Mouse (Mus musculus) layer of hippocampus, adult 2 months (tissue): ENCODE data around the gene Bmp10. TPM values are rescaled to one million over a fixed set of nuclear protein-coding genes. Genes with fewer than 3 reads are reported as not detected.

Experiments used
- DNase-seq, 2 experiments: peaks; one replicate each; pipeline ENCODE4 v3.0.0; 2022; ENCODE audit warnings: low spot score in 2 of 2
- H3K27ac ChIP-seq: fragments of 200-600 bp; 2 replicates; pipeline ENCODE4 v1.8.1; 2022
- H3K4me3 ChIP-seq: fragments of 200-600 bp; 2 replicates; pipeline ENCODE4 v1.8.1; 2022; ENCODE audit warnings: mild to moderate bottlenecking
- CTCF ChIP-seq: fragments of 200-600 bp; conservative IDR thresholded peaks from 2 replicates; pipeline ENCODE4 v1.8.1; 2022; ENCODE audit warnings: antibody characterized with exemption, mild to moderate bottlenecking, moderate library complexity
- total RNA-seq, 2 experiments: library from RNA; stranded (reverse); gene quantifications; 2 replicates each; pipeline ENCODE4 v1.2.3; 2021

Gene Bmp10
- total RNA-seq, 2 experiments from 2014 or later = not detected

DNA sequence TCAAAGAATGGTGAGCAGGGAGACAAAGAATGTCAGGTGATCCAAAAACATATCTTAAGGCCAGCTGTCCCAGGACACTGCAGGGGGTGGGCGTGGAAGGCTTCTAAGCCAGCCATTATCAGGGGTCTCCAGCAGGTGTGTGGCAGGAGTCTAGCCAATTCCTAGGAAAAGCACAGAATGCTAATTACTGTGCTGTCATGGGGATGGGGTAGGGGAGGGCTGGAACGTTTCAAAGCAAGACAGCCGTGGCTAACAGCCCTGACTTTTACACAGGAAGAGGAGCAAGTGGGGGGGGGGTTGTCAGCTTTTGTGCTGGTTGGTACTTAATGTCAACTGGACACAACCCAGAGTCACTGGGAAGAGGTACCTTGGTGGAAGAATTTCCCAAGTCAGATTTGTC is 16.8 kb upstream of the Bmp10 start:
- DNase-seq = no peak
- Histone ChIP-seq H3K4me3 (no peak overlapping the region), H3K27ac (no peak overlapping the region)
- TF ChIP-seq CTCF = no peak

DNA sequence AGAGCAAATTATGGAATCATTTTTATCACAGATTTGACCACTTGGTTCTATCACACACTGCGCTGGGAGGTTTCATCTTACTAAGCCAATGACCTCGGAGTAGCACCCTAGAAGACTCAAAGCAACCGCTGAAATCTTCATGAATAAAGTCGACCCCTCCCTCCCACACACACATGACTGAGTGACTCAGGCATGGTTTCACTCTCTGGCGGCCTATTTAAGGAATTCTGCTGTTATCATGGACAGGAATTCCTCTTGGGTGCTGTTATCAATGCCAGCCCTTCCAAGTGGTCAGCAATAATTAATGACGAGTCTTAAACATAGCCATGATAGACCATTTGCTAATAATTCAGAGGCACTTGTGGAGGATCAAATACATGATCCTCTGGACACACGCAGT is 6.5 kb upstream of the Bmp10 start:
- no peak overlapping the region for H3K27ac ChIP-seq
- H3K4me3 ChIP-seq = no peak overlapping the region
- no peak for TF ChIP-seq CTCF
- no peak for DNase-seq

DNA sequence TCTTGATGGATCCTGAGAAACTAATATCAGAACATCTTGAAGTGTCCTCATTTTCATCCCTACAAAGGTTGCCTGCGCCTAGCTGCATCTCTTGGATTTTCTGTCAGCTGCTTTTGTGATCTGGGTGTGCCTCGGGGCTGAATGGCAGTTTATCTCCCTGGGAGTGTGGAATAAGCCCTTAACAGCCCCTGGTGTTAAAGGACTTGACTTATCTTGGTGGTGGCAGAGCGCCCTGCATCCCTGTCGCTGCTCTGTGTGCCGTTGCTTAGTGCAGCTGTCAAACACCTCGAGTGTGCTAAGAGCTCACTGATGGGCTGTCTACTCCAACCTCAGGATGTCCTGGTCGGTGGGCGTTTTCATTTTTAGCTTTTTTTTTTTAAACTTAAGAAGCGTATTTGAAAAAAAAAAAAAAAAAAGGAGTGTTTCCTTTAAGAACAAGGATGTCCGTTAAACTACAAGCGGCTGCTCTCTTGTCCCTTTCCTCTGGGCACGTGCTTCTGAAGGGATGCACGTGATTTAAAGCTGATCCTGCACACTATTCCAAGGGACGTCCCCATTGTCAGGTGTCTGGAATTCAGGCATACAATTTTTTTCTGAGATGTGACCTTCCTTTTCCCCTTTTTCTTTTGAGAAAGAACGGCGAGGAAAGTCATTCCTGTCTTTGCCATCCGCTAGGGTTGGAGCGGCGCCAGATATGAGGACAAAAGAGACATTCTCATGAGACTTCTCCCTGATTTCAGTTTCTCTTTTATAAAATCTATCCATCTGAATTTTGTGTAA is 4.6 kb upstream of the Bmp10 start:
- peak in 1 of 2 experiments; percentile 19 for DNase-seq
- Histone ChIP-seq H3K4me3 (peak overlapping the region; percentile 42), H3K27ac (no peak overlapping the region)
- TF ChIP-seq CTCF = peak; percentile 32

DNA sequence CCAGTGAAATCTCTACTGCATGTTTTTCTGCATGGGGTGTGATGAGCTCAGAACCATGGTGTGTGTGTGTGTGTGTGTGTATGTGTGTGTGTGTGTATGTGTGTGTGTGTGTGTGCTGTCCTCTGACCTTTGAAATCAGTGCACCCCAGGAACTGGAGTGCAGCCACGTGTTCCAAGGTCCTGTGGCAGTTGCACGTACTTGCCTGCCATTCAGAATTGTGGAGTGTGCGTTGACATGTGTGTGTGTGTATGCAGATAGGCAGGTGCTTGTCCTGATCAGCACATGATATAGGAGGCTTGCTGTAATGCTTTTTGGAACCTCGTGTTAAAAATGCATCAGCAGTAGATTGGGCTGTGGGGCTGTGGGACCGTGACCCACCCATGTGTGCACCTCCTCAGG is 1.8 kb upstream of the Bmp10 start:
- no peak overlapping the region for H3K27ac ChIP-seq
- DNase-seq = no peak
- H3K4me3 ChIP-seq = no peak overlapping the region
- no peak for TF ChIP-seq CTCF

DNA sequence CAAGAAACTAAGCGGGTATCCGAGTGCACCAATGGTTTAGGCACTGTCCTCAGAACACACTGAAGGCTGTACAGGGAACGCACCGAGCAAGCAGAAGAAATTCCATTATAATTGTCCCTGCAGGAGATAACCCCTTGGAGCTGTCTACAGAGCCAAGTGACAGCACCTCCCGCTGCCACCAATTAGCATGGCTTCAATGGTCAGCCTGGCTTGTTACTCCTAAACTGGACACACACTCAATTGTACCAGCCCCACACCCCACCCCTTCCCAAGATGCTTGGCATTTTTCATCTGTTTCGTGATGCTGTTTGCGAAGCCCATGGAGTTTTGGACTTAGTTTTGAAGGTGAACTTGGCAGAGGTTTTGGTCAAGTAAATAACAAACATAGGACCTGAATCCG is 1.2 kb upstream of the Bmp10 start:
- no peak for DNase-seq
- no peak overlapping the region for H3K27ac ChIP-seq
- TF ChIP-seq CTCF = no peak
- H3K4me3 ChIP-seq = no peak overlapping the region

DNA sequence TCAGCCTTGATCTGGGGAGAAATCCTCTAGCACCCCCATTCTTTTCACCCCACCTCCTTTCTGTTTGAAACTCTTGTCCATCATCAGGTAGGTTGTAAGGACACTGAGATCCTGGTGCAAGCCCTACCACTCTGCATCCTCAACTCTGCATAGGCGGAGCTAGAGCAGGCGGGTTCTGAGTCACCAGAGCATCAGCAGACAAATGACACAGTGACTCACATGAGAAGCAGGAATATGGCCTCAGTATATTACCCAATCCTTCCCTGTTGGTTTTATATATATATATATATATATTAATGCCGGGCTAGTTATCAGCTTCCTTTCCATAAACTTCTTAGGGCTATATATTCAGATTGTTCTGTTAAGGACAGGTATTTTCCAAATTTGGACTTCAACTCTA is 7.0 kb downstream of the Bmp10 start:
- Histone ChIP-seq H3K27ac (no peak overlapping the region), H3K4me3 (no peak overlapping the region)
- TF ChIP-seq CTCF = no peak
- DNase-seq = no peak

DNA sequence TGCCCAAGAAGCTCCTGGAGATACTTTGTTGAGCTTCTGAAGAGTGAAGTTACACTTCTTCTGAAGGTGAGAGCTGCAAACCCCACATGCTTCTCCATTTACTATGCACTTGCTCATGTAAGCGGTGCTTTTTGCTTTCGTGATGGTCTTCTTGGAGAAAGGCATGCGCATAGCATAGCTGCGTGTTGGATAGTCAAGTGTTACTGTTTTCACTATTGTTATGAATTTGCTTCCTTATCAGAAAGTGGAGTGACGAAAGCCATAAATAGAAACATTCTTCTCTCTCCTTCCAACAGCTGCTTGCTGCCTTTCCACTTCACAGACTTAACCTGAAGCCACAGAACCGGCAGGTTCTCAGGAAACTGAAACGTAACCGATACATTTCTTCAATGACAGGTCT is 8.0 kb downstream of the Bmp10 start:
- H3K4me3 ChIP-seq = no peak overlapping the region
- no peak for DNase-seq
- no peak for TF ChIP-seq CTCF
- H3K27ac ChIP-seq = no peak overlapping the region

DNA sequence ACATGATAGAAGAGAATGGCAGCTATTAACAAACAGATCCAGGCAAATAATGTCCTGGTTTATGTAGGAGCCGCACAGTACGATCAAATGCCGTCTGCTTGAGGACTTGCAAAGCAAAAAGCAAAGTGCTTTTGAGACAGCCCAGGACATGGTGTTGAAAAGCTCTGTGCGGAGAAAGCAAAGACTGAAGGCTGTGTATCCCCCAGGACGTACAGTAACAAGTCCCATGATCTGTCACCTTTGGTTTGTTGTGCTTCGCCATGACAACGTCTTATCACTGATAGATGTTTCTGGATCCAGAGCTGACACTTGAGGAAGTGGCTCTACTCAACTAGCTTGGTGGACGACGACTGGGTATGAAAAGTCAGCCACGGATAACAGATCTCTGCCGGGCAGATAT is 14.5 kb downstream of the Bmp10 start:
- TF ChIP-seq CTCF = no peak

DNA sequence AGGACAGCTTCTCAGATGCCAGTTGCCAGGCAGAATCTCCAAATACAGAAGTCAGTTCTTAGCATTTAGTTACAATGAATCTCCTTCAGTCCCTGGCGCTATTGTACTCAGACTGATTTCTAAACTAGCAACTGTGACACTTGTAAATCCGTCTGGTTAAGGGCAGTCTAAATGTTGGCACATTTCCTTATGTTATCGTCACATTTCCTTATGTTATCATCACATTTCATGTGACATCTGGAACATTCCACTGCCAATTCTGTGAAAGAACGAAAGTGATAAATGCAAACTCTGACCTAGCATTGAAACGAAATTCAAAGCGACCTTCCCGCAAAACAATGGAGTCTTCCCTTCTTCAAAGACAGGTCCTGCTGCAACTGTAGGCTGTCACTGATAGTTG is 16.4 kb downstream of the Bmp10 start:
- Histone ChIP-seq H3K27ac (no peak overlapping the region), H3K4me3 (no peak overlapping the region)
- no peak for DNase-seq
- no peak for TF ChIP-seq CTCF

More for the DNA sequence above, 14.5 kb downstream of the Bmp10 start:
- no peak for DNase-seq
- Histone ChIP-seq H3K4me3 (no peak overlapping the region), H3K27ac (no peak overlapping the region)

DNA sequence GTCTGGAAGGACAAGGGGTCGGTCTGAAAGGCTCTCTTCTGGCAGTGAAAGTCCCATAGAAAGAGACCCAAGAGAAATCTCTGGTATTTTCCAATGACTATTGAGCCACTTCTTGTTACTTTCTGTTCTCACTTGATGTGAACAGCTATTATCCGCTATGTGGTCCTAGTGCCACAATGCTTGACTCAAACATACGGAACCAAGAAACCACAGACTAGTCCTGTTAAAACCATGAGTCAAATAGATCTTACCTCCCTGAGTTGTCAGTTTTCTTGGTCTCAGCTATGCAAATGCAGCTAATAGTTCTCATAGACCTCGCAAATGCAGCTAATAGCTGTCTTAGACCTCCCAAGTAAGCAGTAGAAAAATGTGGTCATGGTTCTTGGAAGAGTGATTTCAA is 18.4 kb downstream of the Bmp10 start:
- DNase-seq = no peak
- H3K27ac ChIP-seq = no peak overlapping the region
- no peak overlapping the region for H3K4me3 ChIP-seq
- no peak for TF ChIP-seq CTCF

DNA sequence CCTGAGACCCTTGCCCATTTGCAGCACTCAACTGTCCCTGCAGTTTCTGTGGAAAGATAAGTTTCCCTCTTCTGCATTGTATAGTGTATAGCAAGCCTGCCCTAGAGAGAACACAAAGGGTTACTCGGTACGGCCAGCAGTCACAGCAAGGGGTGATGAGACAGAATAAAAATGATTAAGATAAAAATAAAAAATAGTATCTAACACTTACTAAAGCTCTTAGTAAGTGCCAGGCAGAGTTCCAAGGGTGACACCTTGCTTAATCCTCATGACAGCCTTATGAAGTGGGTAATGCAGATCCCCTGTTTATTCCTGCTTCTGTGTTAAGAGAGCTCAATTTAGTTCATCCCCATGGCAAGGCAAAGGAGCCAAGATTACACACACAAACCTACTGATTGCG is 20.7 kb downstream of the Bmp10 start:
- no peak for TF ChIP-seq CTCF
- Histone ChIP-seq H3K27ac (no peak overlapping the region), H3K4me3 (no peak overlapping the region)
- no peak for DNase-seq

DNA sequence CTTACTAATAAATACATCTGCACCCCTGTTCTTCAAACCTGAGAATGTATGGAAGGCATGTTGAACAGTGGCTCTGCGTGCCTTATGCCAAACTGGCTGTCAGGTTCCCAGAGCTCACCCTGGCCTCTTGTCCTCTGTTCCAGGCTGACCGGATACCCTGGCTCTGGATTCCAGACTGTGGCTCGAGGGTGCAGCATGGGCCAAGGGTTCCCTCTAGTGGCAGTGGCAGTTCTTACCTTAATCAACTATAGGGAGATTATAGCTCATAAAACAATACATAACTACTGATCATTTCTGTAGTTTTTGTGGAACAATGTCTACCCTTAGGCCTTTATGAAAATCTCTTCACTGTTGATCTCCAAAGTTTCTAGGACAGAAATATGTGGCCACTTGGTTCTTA is 22.2 kb downstream of the Bmp10 start:
- peak; percentile 19 to 44 for DNase-seq
- TF ChIP-seq CTCF = peak; percentile 84
- Histone ChIP-seq H3K4me3 (no peak overlapping the region), H3K27ac (no peak overlapping the region)

DNA sequence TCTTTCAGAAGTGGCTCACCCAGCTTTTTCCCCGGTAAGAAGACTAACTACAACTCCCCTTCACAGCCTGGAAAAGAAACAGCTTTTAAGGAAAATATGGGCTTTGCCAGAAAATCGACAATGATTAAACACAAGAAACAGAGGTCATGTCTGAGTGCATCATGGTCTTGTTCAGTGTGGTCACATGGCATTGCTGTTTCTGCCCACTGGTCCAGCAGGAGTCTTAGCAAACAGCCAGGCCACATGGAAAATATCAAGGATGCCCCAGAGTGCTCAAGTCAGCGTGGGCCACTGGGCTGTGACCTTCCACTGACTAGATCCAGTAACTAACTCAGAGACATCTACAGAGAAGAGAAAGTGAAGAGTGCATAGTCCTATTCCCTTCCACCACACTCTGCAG is 23.0 kb downstream of the Bmp10 start:
- Histone ChIP-seq H3K27ac (no peak overlapping the region), H3K4me3 (no peak overlapping the region)
- no peak for DNase-seq
- TF ChIP-seq CTCF = no peak

DNA sequence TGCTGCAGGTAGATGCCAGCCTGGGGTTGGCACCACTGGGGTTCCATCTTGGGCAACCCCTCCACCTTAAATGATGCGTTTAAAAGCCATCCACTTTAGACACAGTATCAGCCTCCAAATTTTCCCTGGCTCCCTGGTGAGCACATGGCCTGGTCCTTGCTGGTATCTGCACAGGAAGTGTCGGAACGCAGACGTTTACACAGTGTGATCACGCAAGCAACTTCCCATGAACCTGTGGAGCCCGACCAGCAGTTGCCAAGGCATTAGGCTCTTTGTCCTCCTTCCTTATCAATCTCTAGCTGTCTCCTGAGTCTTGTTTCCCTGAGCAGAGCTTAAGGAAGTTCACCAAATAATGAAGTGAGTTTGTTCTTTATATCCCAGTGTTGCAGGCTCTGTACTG is 26.7 kb downstream of the Bmp10 start:
- Histone ChIP-seq H3K4me3 (no peak overlapping the region), H3K27ac (no peak overlapping the region)
- DNase-seq = no peak
- no peak for TF ChIP-seq CTCF
